Mouse (Mus musculus): ENCODE measurements at regions not wholly inside any gene's neighbourhood (a gene's known extent, or its start where the extent isn't known, plus 50 kb on each side); places are given as distances from the start of the nearest gene placed in this dataset.
"Not testable (repeated sequence)": the region's sequence is repeated elsewhere in the genome, so short reads cannot be mapped to it uniquely, and the experiment has no call there.

DNA sequence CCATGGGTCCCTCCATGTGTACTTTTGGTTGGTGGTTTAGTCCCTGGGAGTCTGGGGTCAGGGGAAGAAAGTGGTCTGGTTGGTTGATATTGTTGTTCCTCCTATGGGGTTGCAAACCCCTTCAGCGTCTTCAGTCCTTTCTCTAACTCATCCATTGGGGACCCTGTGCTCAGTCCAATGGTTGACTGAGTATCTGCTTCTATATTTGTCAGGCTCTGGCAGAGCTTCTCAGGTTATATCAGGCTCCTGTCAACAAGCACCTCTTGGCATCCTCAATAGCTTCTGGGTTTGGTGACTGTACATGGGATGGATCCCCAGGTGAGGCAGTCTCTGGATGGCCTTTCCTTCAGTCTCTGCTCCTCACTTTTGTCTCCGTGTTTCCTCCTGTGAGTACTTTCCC lies 170.4 kb upstream of the Ift57 start:
- not testable (repeated sequence) for TF ChIP-seq CTCF, EP300 (IDR thresholded peaks at IDR 0.05; ENCODE audit: low read depth)

All from liver, postnatal 0 days (tissue).